Mouse (Mus musculus) embryo, embryonic 10 days (tissue): Measurements from ENCODE around the gene Hoxc4.

Experiments
- DNase-seq: peaks from one replicate; pipeline ENCODE4 v3.0.0-alpha.2; 2015; ENCODE audit warnings: low spot score

The Hoxc4 gene

GRCm38 (mm10) chr15:103011928-103012486 is 6.7 kb upstream of the Hoxc4 start:
- peak; percentile 43 for DNase-seq

- peak; percentile 84 for DNase-seq
These were observed 5.3 kb upstream of the Hoxc4 start for GRCm38 (mm10) chr15:103013238-103013984.

GRCm38 (mm10) chr15:103014166-103015008 is 4.3 kb upstream of the Hoxc4 start:
- DNase-seq: peak; percentile 78

GRCm38 (mm10) chr15:103015009-103015399 is 3.7 kb upstream of the Hoxc4 start:
- peak; percentile 26 for DNase-seq

GRCm38 (mm10) chr15:103015406-103016166 is 3.1 kb upstream of the Hoxc4 start:
- no peak for DNase-seq

- DNase-seq: peak; percentile 54
These were observed 2.2 kb downstream of the Hoxc4 start for GRCm38 (mm10) chr15:103020899-103021418.

- no peak for DNase-seq
These were observed 2.8 kb downstream of the Hoxc4 start for GRCm38 (mm10) chr15:103021544-103021943.

- peak; percentile 11 for DNase-seq
These were observed 5.4 kb downstream of the Hoxc4 start for GRCm38 (mm10) chr15:103024131-103024530.

- peak; percentile 60 for DNase-seq
These were observed 8.8 kb downstream of the Hoxc4 start for GRCm38 (mm10) chr15:103027266-103028235.

- peak; percentile 58 for DNase-seq
These were observed 10.3 kb downstream of the Hoxc4 start for GRCm38 (mm10) chr15:103028916-103029512.

- peak; percentile 62 for DNase-seq
These were observed 11.4 kb downstream of the Hoxc4 start for GRCm38 (mm10) chr15:103030142-103030541.

GRCm38 (mm10) chr15:103032167-103032566 is 13.4 kb downstream of the Hoxc4 start:
- peak; percentile 36 for DNase-seq

- peak; percentile 80 for DNase-seq
These were observed 14.2 kb downstream of the Hoxc4 start for GRCm38 (mm10) chr15:103032646-103033575.

- peak; percentile 63 for DNase-seq
These were observed 15.5 kb downstream of the Hoxc4 start for GRCm38 (mm10) chr15:103034043-103034806.

- DNase-seq: peak; percentile 68
These were observed 16.2 kb downstream of the Hoxc4 start for GRCm38 (mm10) chr15:103034807-103035547.

- DNase-seq: peak; percentile 50
These were observed 16.8 kb downstream of the Hoxc4 start for GRCm38 (mm10) chr15:103035548-103035881.

GRCm38 (mm10) chr15:103037579-103037978 is 18.8 kb downstream of the Hoxc4 start:
- no peak for DNase-seq
